8 mouse cellular contexts compared by ENCODE assay signal in the genomic region with DNA sequence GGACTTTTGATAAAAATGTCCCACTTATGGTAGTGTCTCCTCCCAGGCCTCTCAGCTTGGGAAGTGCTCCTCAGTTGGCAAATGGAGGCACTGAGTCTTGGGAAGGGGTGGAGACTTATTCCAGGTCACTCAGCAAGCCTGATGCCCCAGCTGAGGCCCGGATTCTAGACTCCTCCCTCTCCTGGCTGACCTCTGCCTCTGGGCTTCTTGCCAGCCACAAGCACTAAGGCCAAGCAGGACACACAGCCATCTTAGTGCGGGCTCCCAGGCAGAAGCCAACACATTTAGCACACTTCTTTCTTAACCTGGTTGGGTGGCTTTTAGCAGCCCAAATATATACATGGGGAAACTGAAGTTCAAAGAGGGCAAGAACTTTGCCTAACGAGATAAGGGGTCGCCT. TPM values are rescaled to one million over a fixed set of nuclear protein-coding genes. Genes with fewer than 3 reads are reported as not detected.
DNase-seq lines count a peak whose midpoint lies in the region; ATAC-seq lines count a peak whose summit lies in the region.

No protein-coding gene starts in this region.

- WGBS in forebrain, embryonic 16.5 days = 55% methylated on average over 4 of the region's 4 CpGs

- no peak overlapping the region for H3K4me2 ChIP-seq in forebrain, embryonic 16.5 days (ENCODE audit: low read length)

- H3K27me3 ChIP-seq in forebrain, embryonic 16.5 days (replicated peaks; ENCODE audit: control insufficient read depth, insufficient read depth, low read length) = no peaks in the 10 kb centered on the region

- no peak overlapping the region for H3K4me3 ChIP-seq in forebrain, embryonic 16.5 days (replicated peaks; ENCODE audit: low read length)

- DNase-seq in ovary, postnatal 36 days (ENCODE audit: low spot score) = peak; percentile 62
- DNase-seq in ovary, postnatal 14 days (ENCODE audit: low spot score) = no peak
- DNase-seq in gastrocnemius, postnatal 10 days = peak; percentile 63
- peak; percentile 83 to 92 for DNase-seq in kidney, postnatal 25 days
- DNase-seq in embryo, embryonic 11 days = no peak
- no peak for DNase-seq in testis, postnatal 14 days (ENCODE audit: low spot score)

- no peak overlapping the region for H3K9ac ChIP-seq in forebrain, embryonic 16.5 days (replicated peaks; ENCODE audit: low read depth, low read length)

- no peak overlapping the region for H3K27ac ChIP-seq in forebrain, embryonic 16.5 days (ENCODE audit: low read length)

- no peaks in the 10 kb centered on the region for H3K4me1 ChIP-seq in forebrain, embryonic 16.5 days (replicated peaks; ENCODE audit: control insufficient read depth, insufficient read depth, low read length)

- no peaks in the 10 kb centered on the region for H3K36me3 ChIP-seq in forebrain, embryonic 16.5 days (ENCODE audit: control insufficient read depth, insufficient read depth)

- H3K9me3 ChIP-seq in forebrain, embryonic 16.5 days (ENCODE audit: control insufficient read depth, low read length) = no peaks in the 10 kb centered on the region

- ATAC-seq in megakaryocyte-erythroid progenitor cell, adult 5-6 weeks (replicated peaks; ENCODE audit: low FRiP score, low TSS enrichment, poor library complexity, severe bottlenecking) = peak; percentile 21; the same call in 1 of the 2 replicates
- no peak for ATAC-seq in forebrain, embryonic 16.5 days

RNA-seq across cellular contexts. Expression of a gene that starts 33.9 kb away (rescaled TPM):
- total RNA-seq in gastrocnemius, postnatal 10 days (2021) = 10 to 100 TPM; 56.8 to 69.7 TPM
- 77.8 and 83.9 TPM in 2 replicates for total RNA-seq in megakaryocyte-erythroid progenitor cell, adult 5-6 weeks (2014; fragmentation: Nextera tagmentation)
- 79.0 and 86.0 TPM in 2 replicates for total RNA-seq in megakaryocyte-erythroid progenitor cell, adult 5-6 weeks (2017)
- 97.8 and 125 TPM in 2 replicates for polyA plus RNA-seq in forebrain, embryonic 16.5 days (2015; fragmentation: Nextera tagmentation; extraction: Ambion mirVana)

RNA-seq across cellular contexts. Expression of a gene that starts 46.6 kb away (rescaled TPM):
- 100 to 1,000 TPM in 1 of 2 experiments, 10 to 100 TPM in 1; 74.6 to 107 TPM for total RNA-seq in gastrocnemius, postnatal 10 days (2021)
- 346 and 399 TPM in 2 replicates for total RNA-seq in megakaryocyte-erythroid progenitor cell, adult 5-6 weeks (2014; fragmentation: Nextera tagmentation)
- 181 and 189 TPM in 2 replicates for total RNA-seq in megakaryocyte-erythroid progenitor cell, adult 5-6 weeks (2017)
- 179 and 198 TPM in 2 replicates for polyA plus RNA-seq in forebrain, embryonic 16.5 days (2015; fragmentation: Nextera tagmentation; extraction: Ambion mirVana)

Comparison
In these comparisons a context has a peak if more than half of its experiments do, and no peak if none do; other contexts are left out.
1. DNase-seq: peak in ovary, postnatal 36 days (single experiment), gastrocnemius, postnatal 10 days (single experiment) and kidney, postnatal 25 days (2 of 2); none in ovary, postnatal 14 days (single experiment), embryo, embryonic 11 days (single experiment) and testis, postnatal 14 days (single experiment).